Mouse (Mus musculus) layer of hippocampus, adult 8-10 months (tissue): ENCODE measurements around the gene Trip10. TPM values are rescaled to one million over a fixed set of nuclear protein-coding genes. Genes with fewer than 3 reads are reported as not detected.

Experiments
- DNase-seq, 2 experiments: peaks; one replicate each; pipeline ENCODE4 v3.0.0; 2022; ENCODE audit warnings: low spot score in 2 of 2
- microRNA-seq, 2 experiments: library from miRNA; unstranded; fragments of <30 nt; microRNA quantifications; one replicate each; pipeline ENCODE4 v1.2.0; 2022
- total RNA-seq, 4 experiments: library from RNA; stranded (reverse); gene quantifications; 2 replicates each; pipeline ENCODE4 v1.2.4; 2022

The Trip10 gene
- total RNA-seq, 4 experiments from 2014 or later: 8.1 to 12.3 (median 11.6) TPM

DNA sequence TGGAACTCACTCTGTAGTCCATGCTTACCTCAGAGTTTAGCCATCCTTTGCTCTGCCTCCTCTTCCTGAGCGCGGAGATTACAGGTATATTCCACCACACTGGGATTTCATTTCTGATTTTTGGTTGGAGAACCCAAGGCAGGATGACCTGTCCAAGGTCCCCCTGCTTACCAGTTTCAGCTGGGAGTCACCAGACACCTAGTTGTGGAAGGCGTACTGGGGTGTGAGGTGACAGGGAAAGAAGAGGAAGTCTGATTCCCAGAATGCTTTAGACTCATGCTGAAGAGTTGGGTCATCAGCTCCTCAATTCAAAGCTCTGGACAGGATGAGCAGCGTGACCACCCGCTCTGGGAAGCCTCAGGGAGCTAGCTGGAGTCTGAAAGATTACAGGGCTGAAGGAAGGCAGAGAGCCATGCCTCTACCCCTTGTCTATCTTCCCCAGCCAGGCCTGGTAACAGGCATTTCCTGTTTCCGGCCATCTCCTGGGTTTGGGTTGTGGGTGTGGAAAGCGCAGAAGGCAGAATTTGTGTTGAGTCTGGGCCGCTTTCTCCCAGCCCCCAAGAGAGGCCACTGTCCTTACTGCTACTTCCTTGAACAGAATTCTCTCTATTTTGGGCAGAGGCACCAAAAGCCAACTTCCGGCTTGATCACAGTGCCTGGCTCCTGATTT, 40.9 kb downstream of the Trip10 start:
- no peak for DNase-seq

- no peak for DNase-seq
Observed at GRCm38 (mm10) chr17:57290671-57291055, 41.4 kb downstream of the Trip10 start.

DNA sequence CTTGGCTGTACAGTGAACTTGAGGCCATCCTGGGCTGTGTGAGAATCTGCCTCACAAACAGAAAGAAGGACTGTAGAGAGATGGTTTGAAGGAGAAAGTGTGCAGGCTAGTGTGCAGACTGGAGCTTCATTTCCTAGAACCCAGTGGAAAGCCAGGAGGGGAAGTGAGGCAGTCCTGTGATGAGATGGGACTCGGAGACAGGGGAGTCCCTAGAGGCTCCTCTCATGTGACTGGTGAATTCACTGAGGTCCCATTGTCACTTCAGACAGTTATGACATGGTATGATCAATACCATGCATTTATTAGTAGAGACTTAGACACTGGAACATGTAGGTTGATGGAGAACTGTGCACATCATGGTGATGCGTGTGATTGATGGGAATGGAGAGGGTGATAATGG, 43.0 kb downstream of the Trip10 start:
- DNase-seq: no peak

- DNase-seq: no peak
Observed at GRCm38 (mm10) chr17:57292968-57293367, 43.7 kb downstream of the Trip10 start.

GRCm38 (mm10) chr17:57295935-57296334, 46.7 kb downstream of the Trip10 start:
- no peak for DNase-seq

- no peak for DNase-seq
Observed at GRCm38 (mm10) chr17:57297040-57297439, 47.8 kb downstream of the Trip10 start.

- no peak for DNase-seq
Observed at GRCm38 (mm10) chr17:57305593-57305992, 56.3 kb downstream of the Trip10 start.

GRCm38 (mm10) chr17:57307074-57307473, 57.8 kb downstream of the Trip10 start:
- DNase-seq: no peak

DNA sequence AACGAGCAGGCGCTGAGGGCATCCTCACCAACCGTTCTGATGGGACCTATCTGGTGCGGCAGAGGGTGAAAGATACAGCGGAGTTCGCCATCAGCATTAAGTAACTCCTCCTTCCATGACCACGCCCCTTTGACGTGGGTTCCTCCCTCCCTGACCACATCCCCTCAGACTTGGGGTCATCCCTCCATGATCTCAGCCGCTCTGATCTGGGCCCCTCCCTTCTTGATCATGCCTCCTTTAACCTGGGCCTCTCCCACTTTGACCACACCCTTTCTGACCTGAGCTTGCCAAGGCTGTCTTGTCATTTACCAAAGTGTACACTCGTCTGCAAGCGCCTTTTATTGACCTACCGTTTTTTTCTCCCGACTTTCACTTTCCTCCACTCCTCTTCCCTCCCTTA, 62.5 kb downstream of the Trip10 start:
- no peak for DNase-seq

Small RNA genes within 50 kb of the gene (microRNA-seq; reads per million reads assigned to microRNA genes)
- gene Mir6978: 0 reads per million in 2 experiments

Other genes with a start within 250 kb of the Trip10 start
- gene Pspn, start 249.4 kb upstream of the Trip10 start, total RNA-seq: under 1 TPM in 1 of 4 experiments, not detected in 3; 0.82 TPM
- gene Gtf2f1, start 238.2 kb upstream of the Trip10 start, total RNA-seq: 10 to 100 TPM; 57.0 to 64.0 (median 61.5) TPM
- gene Gm17949, start 238.0 kb upstream of the Trip10 start, total RNA-seq: under 1 TPM in 2 of 4 experiments, not detected in 2; 0.45 to 0.57 TPM
- gene Khsrp, start 217.9 kb upstream of the Trip10 start, total RNA-seq: 100 to 1,000 TPM; 105 to 118 (median 111) TPM
- not detected for gene Slc25a41, start 207.8 kb upstream of the Trip10 start, total RNA-seq
- gene Crb3, start 190.3 kb upstream of the Trip10 start, total RNA-seq: 1 to 10 TPM in 2 of 4 experiments, under 1 TPM in 2; 0.70 to 2.1 (median 1.4) TPM
- 100 to 1,000 TPM; 352 to 366 (median 355) TPM for gene Slc25a23, start 189.6 kb upstream of the Trip10 start, total RNA-seq
- gene Dennd1c, start 170.9 kb upstream of the Trip10 start, total RNA-seq: 1 to 10 TPM; 1.1 to 4.4 (median 3.0) TPM
- 100 to 1,000 TPM; 500 to 601 (median 567) TPM for gene Tubb4a, start 161.7 kb upstream of the Trip10 start, total RNA-seq
- gene Tnfsf9, start 144.1 kb upstream of the Trip10 start, total RNA-seq: 1 to 10 TPM in 3 of 4 experiments, under 1 TPM in 1; 0.49 to 1.3 (median 1.1) TPM
- under 1 TPM in 1 of 4 experiments, not detected in 3; 0.55 TPM for gene Cd70, start 99.7 kb upstream of the Trip10 start, total RNA-seq
- gene Tnfsf14, start 55.3 kb upstream of the Trip10 start, total RNA-seq: not detected
- gene C3, start 21.3 kb upstream of the Trip10 start, total RNA-seq: 10 to 100 TPM in 2 of 4 experiments, 1 to 10 TPM in 2; 2.2 to 19.0 (median 8.9) TPM
- gene Gpr108, start 1.0 kb upstream of the Trip10 start, total RNA-seq: 10 to 100 TPM; 25.7 to 28.6 (median 28.3) TPM
- gene Vav1, start 29.6 kb downstream of the Trip10 start, total RNA-seq: 10 to 100 TPM in 2 of 4 experiments, 1 to 10 TPM in 2; 3.3 to 17.4 (median 10.0) TPM
- gene Adgre1, start 109.2 kb downstream of the Trip10 start, total RNA-seq: 10 to 100 TPM in 2 of 4 experiments, 1 to 10 TPM in 2; 3.9 to 23.5 (median 10.2) TPM